Mouse (Mus musculus) C2C12 (cell line): ENCODE measurements around the gene 2310007B03Rik.

Experiments
- CTCF ChIP-seq: IDR thresholded peaks from one replicate; pipeline ENCODE4 v1.5.1; 2011; ENCODE audit not compliant: control insufficient read depth, insufficient read depth, insufficient read length
- MAX ChIP-seq: IDR thresholded peaks from one replicate; pipeline ENCODE4 v1.6.1; 2011; ENCODE audit warnings: mild to moderate bottlenecking, control low read depth

- TF ChIP-seq MAX, result no peak
- no peak for TF ChIP-seq CTCF
These were observed 35.5 kb downstream of the 2310007B03Rik start for GRCm38 (mm10) chr1:93125256-93125655.
